Mouse (Mus musculus) gastrocnemius, adult 18-20 months (tissue): ENCODE results near the gene Slain2. TPM values are rescaled to one million over a fixed set of nuclear protein-coding genes. Genes with fewer than 3 reads are reported as not detected.
"Not testable (repeated sequence)": the region's sequence is repeated elsewhere in the genome, so short reads cannot be mapped to it uniquely, and the experiment has no call there.

Experiments used
- DNase-seq: peaks from one replicate; pipeline ENCODE4 v3.0.0; 2021; ENCODE audit warnings: low spot score
- total RNA-seq, 2 experiments: library from RNA; stranded (reverse); gene quantifications; 2 replicates each; pipeline ENCODE4 v1.2.3; 2021

Gene Slain2
- total RNA-seq, 2 experiments from 2014 or later: 107 to 133 TPM

GRCm38 (mm10) chr5:73011806-73012205 lies 97.7 kb downstream of the Slain2 start:
- DNase-seq: not testable (repeated sequence)

- DNase-seq: not testable (repeated sequence)
These were observed 98.9 kb downstream of the Slain2 start for GRCm38 (mm10) chr5:73012884-73013610.

- DNase-seq: not testable (repeated sequence)
These were observed 99.6 kb downstream of the Slain2 start for GRCm38 (mm10) chr5:73013611-73014287.

- no peak for DNase-seq
These were observed 100.6 kb downstream of the Slain2 start for GRCm38 (mm10) chr5:73014745-73015144.

GRCm38 (mm10) chr5:73023801-73024200 lies 109.7 kb downstream of the Slain2 start:
- DNase-seq: no peak

Other genes with a start within 250 kb of the Slain2 start
- not detected for gene Txk, start 161.5 kb upstream of the Slain2 start, total RNA-seq
- gene Tec, start 45.8 kb upstream of the Slain2 start, total RNA-seq: 1 to 10 TPM; 2.0 to 2.7 TPM
- gene Gm10135, start 60.4 kb downstream of the Slain2 start, total RNA-seq: not detected
- gene Slc10a4, start 92.6 kb downstream of the Slain2 start, total RNA-seq: not detected